In the genomic region with DNA sequence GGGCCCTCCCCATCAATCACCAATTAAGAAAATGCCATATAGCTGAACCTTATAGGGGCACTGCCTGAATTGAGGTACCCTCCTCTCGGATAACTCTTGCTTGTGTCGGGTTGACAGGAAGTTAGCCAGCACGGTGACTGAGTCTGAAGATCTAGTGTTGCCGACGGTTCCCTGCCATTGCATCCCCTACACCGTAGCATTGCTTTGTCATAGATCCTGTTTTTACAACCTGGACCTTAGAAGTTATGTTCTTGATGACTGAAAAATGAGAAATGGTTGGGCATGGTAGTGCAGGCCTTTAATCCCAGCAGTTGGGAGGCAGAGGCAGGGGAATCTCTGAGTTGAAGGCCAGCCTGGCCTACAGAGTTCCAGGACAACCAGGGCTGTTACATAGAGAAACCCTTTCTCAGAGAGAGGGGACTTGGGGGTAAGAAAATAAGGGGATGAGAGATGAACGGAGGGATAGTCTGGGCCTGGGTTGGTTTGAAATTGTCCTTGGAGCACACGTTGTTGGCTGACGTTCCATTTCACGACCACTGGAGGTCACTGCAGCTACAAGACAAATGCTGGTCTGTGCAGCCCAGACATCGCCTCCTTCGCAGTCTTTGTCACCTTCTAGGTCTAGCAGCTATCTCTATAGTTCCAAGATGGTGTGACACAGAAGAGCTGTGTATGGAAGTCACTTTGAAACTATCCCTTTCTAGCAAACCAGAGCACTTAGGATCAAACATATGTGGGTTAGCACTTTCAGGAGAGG, we compare ENCODE assay signal across 8 mouse cellular contexts. TPM values are rescaled to one million over a fixed set of nuclear protein-coding genes. Genes with fewer than 3 reads are reported as not detected.
DNase-seq lines count a peak whose midpoint lies in the region; ATAC-seq and TF ChIP-seq lines count a peak whose summit lies in the region.

No protein-coding gene starts in this region.

- H3K27me3 ChIP-seq in forebrain, embryonic 12.5 days, result no peaks in the 10 kb centered on the region
- H3K27me3 ChIP-seq in intestine, embryonic 15.5 days (replicated peaks), result no peaks in the 10 kb centered on the region
- no peaks in the 10 kb centered on the region for H3K27me3 ChIP-seq in liver, embryonic 14.5 days (ENCODE audit: control insufficient read depth, insufficient read depth, low read length)
- no peaks in the 10 kb centered on the region for H3K27me3 ChIP-seq in neural tube, embryonic 15.5 days (replicated peaks)

- peak; percentile 21 to 26 for DNase-seq in urinary bladder, postnatal 36 days (ENCODE audit: low spot score in 2 of 2)
- no peak for DNase-seq in urinary bladder, postnatal 4 days (ENCODE audit: low spot score in 2 of 2)
- peak; percentile 47 for DNase-seq in c-Kit-positive CD71-negative TER-119-negative erythroid progenitor cells, embryonic 14.5 days (ENCODE audit: low read depth)
- peak in 1 of 3 experiments; percentile 14 for DNase-seq in liver, embryonic 14.5 days (ENCODE audit: low read depth in 3 of 3, low spot score in 3 of 3)
- DNase-seq in yolk sac, embryonic 10.5 days (ENCODE audit: low spot score), result no peak

- 0 out of 2 replicates have a peak, but pooled peaks cover 4% of the 10 kb centered on the region for H3K36me3 ChIP-seq in forebrain, embryonic 12.5 days (replicated peaks)
- no peaks in the 10 kb centered on the region for H3K36me3 ChIP-seq in intestine, embryonic 15.5 days
- H3K36me3 ChIP-seq in liver, embryonic 14.5 days (replicated peaks; ENCODE audit: control insufficient read depth, insufficient read depth, low read depth), result peaks cover 4% of the 10 kb centered on the region
- H3K36me3 ChIP-seq in neural tube, embryonic 15.5 days, result no peaks in the 10 kb centered on the region

- no peaks in the 10 kb centered on the region for H3K9me3 ChIP-seq in forebrain, embryonic 12.5 days
- no peaks in the 10 kb centered on the region for H3K9me3 ChIP-seq in intestine, embryonic 15.5 days
- no peaks in the 10 kb centered on the region for H3K9me3 ChIP-seq in liver, embryonic 14.5 days (ENCODE audit: control insufficient read depth, low read length)
- no peaks in the 10 kb centered on the region for H3K9me3 ChIP-seq in neural tube, embryonic 15.5 days (replicated peaks)

- TF ChIP-seq EP300 in liver, embryonic 14.5 days (IDR thresholded peaks at IDR 0.05; ENCODE audit: low read depth), result no peak

- TF ChIP-seq CTCF in liver, embryonic 14.5 days (IDR thresholded peaks at IDR 0.05; ENCODE audit: low read depth), result peak; percentile 77

- peak; percentile 83 for ATAC-seq in forebrain, embryonic 12.5 days (ENCODE audit: low FRiP score)
- ATAC-seq in intestine, embryonic 15.5 days, result peak; percentile 60
- no peak for ATAC-seq in liver, embryonic 14.5 days (ENCODE audit: insufficient read depth)
- peak; percentile 77 for ATAC-seq in neural tube, embryonic 15.5 days (ENCODE audit: low FRiP score)

- H3K4me1 ChIP-seq in forebrain, embryonic 12.5 days, result peaks cover 8% of the 10 kb centered on the region
- H3K4me1 ChIP-seq in intestine, embryonic 15.5 days (replicated peaks), result peaks cover 12% of the 10 kb centered on the region
- peaks cover 8 to 11% of the 10 kb centered on the region in 2 experiments for H3K4me1 ChIP-seq in liver, embryonic 14.5 days (replicated peaks; ENCODE audit: control insufficient read depth in 2 of 2, insufficient read depth in 2 of 2, low read length in 1 of 2)
- peaks cover 4% of the 10 kb centered on the region for H3K4me1 ChIP-seq in neural tube, embryonic 15.5 days

- 55% methylated on average over 12 of the region's 12 CpGs for WGBS in forebrain, embryonic 12.5 days
- WGBS in intestine, embryonic 15.5 days, result 56% methylated on average over 12 of the region's 12 CpGs
- WGBS in liver, embryonic 14.5 days (ENCODE audit: insufficient replicate concordance), result 50% methylated on average over 12 of the region's 12 CpGs
- 53% methylated on average over 12 of the region's 12 CpGs for WGBS in neural tube, embryonic 15.5 days

- H3K4me2 ChIP-seq in forebrain, embryonic 12.5 days, result no peak overlapping the region
- no peak overlapping the region for H3K4me2 ChIP-seq in intestine, embryonic 15.5 days (replicated peaks)
- H3K4me2 ChIP-seq in liver, embryonic 14.5 days (ENCODE audit: low read depth), result no peak overlapping the region
- no peak overlapping the region for H3K4me2 ChIP-seq in neural tube, embryonic 15.5 days

- no peak overlapping the region for H3K4me3 ChIP-seq in forebrain, embryonic 12.5 days (replicated peaks)
- H3K4me3 ChIP-seq in intestine, embryonic 15.5 days (replicated peaks), result no peak overlapping the region
- no peak overlapping the region for H3K4me3 ChIP-seq in liver, embryonic 14.5 days (ENCODE audit: insufficient read depth in 1 of 2, low read depth in 2 of 2, low read length in 2 of 2)
- no peak overlapping the region for H3K4me3 ChIP-seq in neural tube, embryonic 15.5 days (replicated peaks)

- no peak overlapping the region for H3K27ac ChIP-seq in forebrain, embryonic 12.5 days
- H3K27ac ChIP-seq in intestine, embryonic 15.5 days, result no peak overlapping the region
- no peak overlapping the region for H3K27ac ChIP-seq in liver, embryonic 14.5 days
- no peak overlapping the region for H3K27ac ChIP-seq in neural tube, embryonic 15.5 days (replicated peaks)

- no peak overlapping the region for H3K9ac ChIP-seq in forebrain, embryonic 12.5 days
- no peak overlapping the region for H3K9ac ChIP-seq in intestine, embryonic 15.5 days
- H3K9ac ChIP-seq in liver, embryonic 14.5 days (replicated peaks), result no peak overlapping the region
- no peak overlapping the region for H3K9ac ChIP-seq in neural tube, embryonic 15.5 days (replicated peaks)

RNA-seq across cellular contexts. Expression of a gene that starts 27.2 kb away (rescaled TPM):
- 14.7 and 15.4 TPM in 2 replicates for polyA plus RNA-seq in forebrain, embryonic 12.5 days (2016; fragmentation: Nextera tagmentation; extraction: Ambion mirVana)
- 28.3 and 29.2 TPM in 2 replicates for polyA plus RNA-seq in intestine, embryonic 15.5 days (2015; fragmentation: Nextera tagmentation; extraction: Ambion mirVana)
- polyA plus RNA-seq in liver, embryonic 14.5 days (2012; rRNA removed), result 5.9 and 8.9 TPM in 2 replicates
- polyA plus RNA-seq in liver, embryonic 14.5 days (2014; fragmentation: Nextera tagmentation; extraction: Ambion mirVana), result 14.1 and 18.6 TPM in 2 replicates
- polyA plus RNA-seq in neural tube, embryonic 15.5 days (2015; fragmentation: Nextera tagmentation; extraction: Ambion mirVana), result 16.6 and 49.0 TPM in 2 replicates

Comparison
In these comparisons a context has a peak if more than half of its experiments do, and no peak if none do; other contexts are left out.
1. DNase-seq: peak in urinary bladder, postnatal 36 days (2 of 2) and c-Kit-positive CD71-negative TER-119-negative erythroid progenitor cells, embryonic 14.5 days (single experiment); none in urinary bladder, postnatal 4 days (0 of 2) and yolk sac, embryonic 10.5 days (single experiment).